Mouse (Mus musculus) A20 (cell line): Measurements from ENCODE around the gene Hip1.
A peak's percentile ranks its signal among the peaks of the same experiment; 100 is the strongest.

Experiments used
- DNase-seq: peaks from one replicate; pipeline ENCODE4 v3.0.0-alpha.2; 2011; ENCODE audit warnings: low read depth, low spot score

The Hip1 gene

GRCm38 (mm10) chr5:135531306-135531845 lies 13.5 kb downstream of the Hip1 start:
- DNase-seq = no peak

GRCm38 (mm10) chr5:135529964-135530363 lies 15.0 kb downstream of the Hip1 start:
- no peak for DNase-seq

GRCm38 (mm10) chr5:135529310-135529709 lies 15.6 kb downstream of the Hip1 start:
- peak; percentile 30 for DNase-seq

DNA sequence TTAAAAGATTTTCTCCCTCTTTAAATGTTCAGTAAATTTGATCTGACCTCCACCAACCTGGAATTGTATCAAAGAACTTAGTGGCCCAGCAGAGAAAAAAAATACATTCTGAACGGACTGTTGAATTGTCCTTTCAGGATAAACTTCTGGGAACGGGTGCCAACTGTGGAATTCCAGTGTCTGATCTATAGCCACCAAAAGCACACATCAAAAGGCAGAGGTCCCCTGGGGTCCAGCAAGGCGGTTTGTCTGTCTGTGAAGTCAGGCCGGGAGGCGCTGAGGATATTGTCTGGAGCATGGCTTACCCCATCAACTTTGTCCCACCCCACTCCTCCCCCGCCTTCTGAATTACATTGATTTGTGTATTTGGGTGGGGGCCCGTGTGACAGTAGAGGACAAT lies 16.9 kb downstream of the Hip1 start:
- no peak for DNase-seq

GRCm38 (mm10) chr5:135524660-135525560 lies 20.0 kb downstream of the Hip1 start:
- no peak for DNase-seq

- DNase-seq = no peak
Observed at GRCm38 (mm10) chr5:135524087-135524486, 20.8 kb downstream of the Hip1 start.

- no peak for DNase-seq
Observed at GRCm38 (mm10) chr5:135522111-135522722, 22.7 kb downstream of the Hip1 start.

DNA sequence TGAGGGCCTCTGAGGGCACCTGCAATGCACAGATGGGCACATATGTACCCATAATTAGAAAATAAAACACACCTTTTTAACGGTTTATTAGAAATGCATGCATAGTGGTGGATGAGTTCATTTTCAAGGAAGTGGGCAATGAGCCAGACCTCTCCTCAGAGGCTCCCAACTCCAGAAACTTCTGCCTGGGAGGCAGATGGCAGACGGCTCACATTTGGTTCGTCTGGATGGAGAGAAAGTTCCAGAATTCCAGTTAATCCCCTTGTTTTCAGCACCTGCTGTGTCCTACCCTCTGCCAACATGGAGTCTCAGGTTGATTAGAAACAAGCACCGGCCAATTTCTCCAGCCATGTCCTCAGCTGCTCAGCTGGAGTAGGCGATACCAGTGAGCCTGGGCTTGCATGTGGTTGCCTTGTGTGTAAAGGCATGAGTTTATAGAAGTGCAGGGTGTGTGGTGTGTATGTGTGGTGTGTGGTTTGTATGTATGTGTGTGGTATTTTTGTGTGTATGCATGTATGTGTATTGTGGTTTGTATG lies 27.5 kb downstream of the Hip1 start:
- no peak for DNase-seq

DNA sequence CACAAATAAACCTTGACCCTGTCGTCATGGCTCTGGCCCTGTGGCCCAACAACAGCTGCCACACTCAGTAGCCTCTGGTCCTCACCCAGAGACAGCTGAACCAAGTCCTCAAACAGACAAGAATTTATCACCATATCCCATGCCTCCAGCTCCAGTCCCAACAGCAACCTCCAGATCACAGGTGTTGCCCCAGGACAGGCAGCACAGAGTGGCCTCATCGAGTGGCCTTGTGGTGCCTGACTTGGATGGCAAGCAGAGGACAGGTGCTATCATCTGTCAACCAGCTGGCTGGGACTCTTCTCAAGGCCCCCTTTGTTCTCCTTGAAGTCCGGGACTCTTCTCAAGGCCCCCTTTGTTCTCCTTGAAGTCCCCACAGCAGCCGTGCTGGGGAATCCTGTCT lies 31.8 kb downstream of the Hip1 start:
- no peak for DNase-seq

GRCm38 (mm10) chr5:135511105-135511504 lies 33.8 kb downstream of the Hip1 start:
- peak; percentile 46 for DNase-seq

- DNase-seq = no peak
Observed at GRCm38 (mm10) chr5:135508284-135508683, 36.6 kb downstream of the Hip1 start.

GRCm38 (mm10) chr5:135507561-135508273 lies 37.2 kb downstream of the Hip1 start:
- DNase-seq = no peak

- DNase-seq = no peak
Observed at GRCm38 (mm10) chr5:135505442-135505841, 39.5 kb downstream of the Hip1 start.

DNA sequence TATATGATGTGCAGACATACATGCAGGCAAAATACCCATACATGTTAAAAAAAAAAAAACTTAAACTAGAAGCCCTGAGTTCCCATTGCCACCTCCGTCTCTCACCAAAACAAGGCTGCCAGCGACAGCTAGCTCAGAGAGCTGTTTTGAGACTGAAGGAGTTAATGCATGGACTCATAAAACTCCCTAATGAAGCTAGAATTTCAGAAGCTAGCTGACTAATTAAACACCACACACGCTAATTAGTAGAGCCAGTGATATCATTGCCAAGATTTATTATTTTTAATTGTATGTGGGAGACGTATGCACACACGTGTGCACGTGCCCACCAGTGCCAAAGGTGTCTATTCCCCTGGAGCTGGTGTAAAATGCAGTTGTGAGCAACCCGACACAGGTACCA lies 42.0 kb downstream of the Hip1 start:
- DNase-seq = no peak

DNA sequence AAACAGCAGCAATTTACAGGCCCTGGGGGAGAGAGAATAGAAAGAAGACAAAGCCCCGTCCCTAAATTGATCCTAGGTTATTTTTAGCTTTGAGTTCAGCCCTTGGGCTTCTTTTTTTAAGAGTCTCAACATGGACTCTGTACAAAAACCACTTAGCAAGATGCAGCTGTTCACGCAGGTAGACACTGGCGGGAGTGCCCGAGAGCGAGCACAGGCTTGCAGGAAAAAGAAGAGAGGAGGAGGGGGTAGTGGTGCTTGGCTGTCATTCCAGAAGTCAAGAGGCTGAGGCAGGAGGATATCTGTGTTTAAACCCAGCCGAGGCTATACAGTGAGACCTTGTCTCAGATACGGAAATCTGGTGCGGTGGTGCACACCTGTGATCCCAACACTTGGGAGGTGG lies 42.9 kb downstream of the Hip1 start:
- DNase-seq = no peak

DNA sequence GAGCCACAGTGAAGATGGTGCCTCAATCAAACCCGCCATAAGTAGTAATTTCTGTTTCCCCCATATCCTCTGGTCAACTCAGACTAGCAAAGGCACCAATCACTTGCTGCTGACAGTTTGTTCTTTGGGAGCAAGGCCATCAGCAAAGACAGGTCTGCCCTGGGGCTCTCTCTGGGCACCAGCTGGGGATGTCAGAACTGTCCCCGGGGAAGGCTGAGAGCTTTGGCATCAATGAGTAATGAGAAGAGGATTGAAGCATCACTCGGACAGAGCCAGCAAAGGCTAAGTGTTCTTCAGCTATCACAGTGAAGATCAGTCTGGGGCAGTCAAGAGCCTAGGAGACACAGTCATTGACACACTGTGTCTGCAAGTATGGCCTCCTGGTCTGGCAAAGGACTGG lies 46.0 kb downstream of the Hip1 start:
- DNase-seq = no peak

- no peak for DNase-seq
Observed at GRCm38 (mm10) chr5:135497347-135497955, 47.5 kb downstream of the Hip1 start.

DNA sequence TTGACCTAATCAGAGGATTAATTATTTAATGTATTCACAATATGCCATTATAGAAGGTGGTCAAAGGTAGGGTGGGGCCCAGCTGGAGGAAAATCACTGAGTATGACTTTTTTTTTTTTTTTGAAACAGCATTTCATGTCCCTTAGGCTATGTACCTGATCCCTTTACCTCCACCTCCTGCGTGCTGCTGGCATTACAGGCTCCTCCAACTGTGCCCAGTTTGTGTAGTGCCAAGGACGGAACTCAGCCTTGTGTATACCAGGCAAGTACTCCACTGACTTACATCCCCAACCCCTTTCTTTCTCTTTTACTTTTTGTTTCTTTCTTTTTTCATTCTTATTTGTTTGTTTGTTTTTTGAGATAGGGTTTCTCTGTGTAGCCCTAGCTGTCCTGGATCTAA lies 48.4 kb downstream of the Hip1 start:
- DNase-seq = no peak

DNA sequence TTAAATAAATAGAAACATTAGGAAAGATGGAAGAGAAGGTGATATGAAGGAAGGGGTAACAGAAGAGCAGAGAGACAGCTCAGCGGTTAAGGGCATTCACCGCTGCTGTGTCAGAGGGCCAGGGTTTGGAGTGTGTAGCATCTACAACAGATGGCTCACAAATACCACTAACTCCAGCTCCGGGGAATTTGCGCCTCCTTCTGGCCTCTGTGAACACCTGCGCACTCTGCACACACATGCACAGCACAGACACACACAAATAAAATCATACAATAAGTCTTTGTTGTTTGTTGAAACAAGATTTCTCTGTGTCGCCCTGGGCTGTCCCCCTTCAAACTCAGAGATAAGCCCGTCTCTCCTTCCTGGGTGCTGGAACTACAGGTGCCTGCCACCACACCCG lies 49.4 kb downstream of the Hip1 start:
- DNase-seq = no peak

GRCm38 (mm10) chr5:135494183-135494910 lies 50.6 kb downstream of the Hip1 start:
- peak; percentile 47 for DNase-seq

DNA sequence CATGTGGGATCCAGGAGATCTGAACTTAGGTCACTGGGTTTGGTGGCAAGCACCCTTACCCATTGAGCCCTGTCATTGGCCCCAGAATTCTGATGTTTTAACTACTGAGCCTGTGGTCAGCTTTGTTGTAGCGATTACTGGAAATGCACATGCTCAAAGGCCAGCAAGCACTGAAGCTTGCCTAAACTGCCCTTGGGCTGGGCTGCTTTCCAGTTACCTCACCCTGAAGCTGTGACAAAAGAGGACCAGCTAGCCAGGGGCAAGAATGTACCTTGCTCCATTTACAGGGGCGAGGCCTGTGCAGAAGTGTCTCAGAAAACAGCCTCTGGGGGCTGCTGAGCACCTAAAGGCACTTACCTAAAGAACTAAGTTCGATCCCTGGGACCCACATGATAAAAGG lies 51.8 kb downstream of the Hip1 start:
- no peak for DNase-seq
